Mouse (Mus musculus) lung, embryonic 16.5 days (tissue): ENCODE measurements around the gene Spa17. TPM values are rescaled to one million over a fixed set of nuclear protein-coding genes. Genes with fewer than 3 reads are reported as not detected.

Experiments used
- ATAC-seq: fragments of 200-750 bp; cut with Nextera tagmentation; 2 replicates; pipeline ENCODE4 v1.8.0; 2017; ENCODE audit warnings: low read depth, mild to moderate bottlenecking, moderate library complexity
- H3K27ac ChIP-seq: fragments of 300-500 bp; sonication (generic); 2 replicates; pipeline ENCODE4 v1.5.1; 2014; ENCODE audit warnings: mild to moderate bottlenecking, control low read depth, low read length
- H3K27me3 ChIP-seq: fragments of 300-500 bp; sonication (generic); 2 replicates; pipeline ENCODE4 v1.6.1; 2014; ENCODE audit warnings: low read depth, low read length, mixed read lengths; ENCODE audit not compliant: control insufficient read depth, insufficient read depth
- H3K36me3 ChIP-seq: fragments of 300-500 bp; sonication (generic); 2 replicates; pipeline ENCODE4 v1.6.1; 2014; ENCODE audit warnings: low read length; ENCODE audit not compliant: control insufficient read depth, insufficient read depth
- H3K4me1 ChIP-seq: fragments of 300-500 bp; sonication (generic); replicated peaks from 2 replicates; pipeline ENCODE4 v1.6.1; 2014; ENCODE audit warnings: low read length, mixed read lengths; ENCODE audit not compliant: control insufficient read depth, insufficient read depth
- H3K4me2 ChIP-seq: fragments of 300-500 bp; sonication (generic); 2 replicates; pipeline ENCODE4 v1.6.1; 2014; ENCODE audit warnings: low read depth, low read length, control low read depth
- H3K4me3 ChIP-seq: fragments of 300-500 bp; sonication (generic); 2 replicates; pipeline ENCODE4 v1.5.1; 2014; ENCODE audit warnings: mild to moderate bottlenecking, low read length, control low read depth
- H3K9ac ChIP-seq: fragments of 300-500 bp; sonication (generic); 2 replicates; pipeline ENCODE4 v1.6.1; 2014; ENCODE audit warnings: low read length, control low read depth
- H3K9me3 ChIP-seq: fragments of 300-500 bp; sonication (generic); 2 replicates; pipeline ENCODE4 v1.6.1; 2016; ENCODE audit warnings: low read length; ENCODE audit not compliant: control insufficient read depth
- WGBS: fragments of 180-500 bp; shearing (Covaris S2); extraction: QIAGEN DNeasy Blood & Tissue Kit; methylation state at CpG from one replicate; pipeline ENCODE4 v1.1.7; 2014; 5-methylcytosine and 5-hydroxymethylcytosine counted together
- polyA plus RNA-seq: library from polyadenylated mRNA; unstranded; fragments of >200 nt; fragmentation: Nextera tagmentation; extraction: Ambion mirVana; gene quantifications from 2 replicates; pipeline ENCODE4 v1.2.1, GENCODE M21; 2015

Spa17 gene
- polyA plus RNA-seq, 1 experiment from 2014 or later, result 13.8 TPM

- H3K36me3 ChIP-seq, result no peaks in the 10 kb centered on the region
- 49% methylated on average over 7 of the region's 7 CpGs for WGBS
- H3K4me2 ChIP-seq, result no peak overlapping the region
- peak; percentile 36; the same call in 1 of the 2 replicates for ATAC-seq
- no peak overlapping the region for H3K9ac ChIP-seq
- no peak overlapping the region for H3K4me3 ChIP-seq
- H3K9me3 ChIP-seq, result no peaks in the 10 kb centered on the region
- H3K27ac ChIP-seq, result no peak overlapping the region
- peaks cover 3% of the 10 kb centered on the region; the same call in 1 of the 2 replicates for H3K4me1 ChIP-seq
- no peaks in the 10 kb centered on the region for H3K27me3 ChIP-seq
Measured at GRCm38 (mm10) chr9:37625641-37626040, 12.1 kb upstream of the Spa17 start.

GRCm38 (mm10) chr9:37625129-37625528, 11.6 kb upstream of the Spa17 start:
- 78% methylated on average over 3 of the region's 3 CpGs for WGBS
- H3K27ac ChIP-seq, result no peak overlapping the region

GRCm38 (mm10) chr9:37624502-37624901, 11.0 kb upstream of the Spa17 start:
- no peak overlapping the region for H3K9ac ChIP-seq
- WGBS, result 77% methylated on average over 1 of the region's 1 CpGs
- no peak overlapping the region for H3K4me2 ChIP-seq
- H3K36me3 ChIP-seq, result no peaks in the 10 kb centered on the region
- no peak overlapping the region for H3K4me3 ChIP-seq
- H3K27me3 ChIP-seq, result no peaks in the 10 kb centered on the region
- ATAC-seq, result no peak
- H3K4me1 ChIP-seq, result peaks cover 3% of the 10 kb centered on the region; the same call in 1 of the 2 replicates
- H3K27ac ChIP-seq, result no peak overlapping the region
- H3K9me3 ChIP-seq, result no peaks in the 10 kb centered on the region

More at GRCm38 (mm10) chr9:37625129-37625528, 11.6 kb upstream of the Spa17 start:
- Histone ChIP-seq H3K27me3 (no peaks in the 10 kb centered on the region), H3K4me3 (no peak overlapping the region), H3K9ac (no peak overlapping the region), H3K9me3 (no peaks in the 10 kb centered on the region), H3K4me1 (peaks cover 3% of the 10 kb centered on the region; the same call in 1 of the 2 replicates), H3K4me2 (no peak overlapping the region), H3K36me3 (no peaks in the 10 kb centered on the region)
- ATAC-seq, result no peak

- no peak for ATAC-seq
- no peak overlapping the region for H3K9ac ChIP-seq
- H3K27me3 ChIP-seq, result no peaks in the 10 kb centered on the region
- no peak overlapping the region for H3K4me3 ChIP-seq
- H3K36me3 ChIP-seq, result no peaks in the 10 kb centered on the region
- no peaks in the 10 kb centered on the region for H3K9me3 ChIP-seq
- H3K4me1 ChIP-seq, result peaks cover 3% of the 10 kb centered on the region; the same call in 1 of the 2 replicates
- 53% methylated on average over 3 of the region's 3 CpGs for WGBS
- H3K4me2 ChIP-seq, result no peak overlapping the region
- no peak overlapping the region for H3K27ac ChIP-seq
Measured at GRCm38 (mm10) chr9:37623981-37624380, 10.5 kb upstream of the Spa17 start.

GRCm38 (mm10) chr9:37621290-37621689, 7.8 kb upstream of the Spa17 start:
- Histone ChIP-seq H3K4me2 (no peak overlapping the region), H3K4me1 (peaks cover 3% of the 10 kb centered on the region; the same call in 1 of the 2 replicates), H3K9me3 (no peaks in the 10 kb centered on the region), H3K27me3 (no peaks in the 10 kb centered on the region), H3K36me3 (no peaks in the 10 kb centered on the region), H3K4me3 (no peak overlapping the region), H3K27ac (no peak overlapping the region), H3K9ac (no peak overlapping the region)
- no peak for ATAC-seq
- WGBS, result 79% methylated on average over 6 of the region's 6 CpGs

GRCm38 (mm10) chr9:37616770-37617169, 3.2 kb upstream of the Spa17 start:
- WGBS, result 61% methylated on average over 2 of the region's 2 CpGs
- H3K4me2 ChIP-seq, result no peak overlapping the region
- no peaks in the 10 kb centered on the region for H3K27me3 ChIP-seq
- H3K9me3 ChIP-seq, result no peaks in the 10 kb centered on the region
- H3K4me3 ChIP-seq, result no peak overlapping the region
- H3K27ac ChIP-seq, result no peak overlapping the region
- no peaks in the 10 kb centered on the region for H3K36me3 ChIP-seq
- ATAC-seq, result no peak
- H3K4me1 ChIP-seq, result no peaks in the 10 kb centered on the region
- H3K9ac ChIP-seq, result no peak overlapping the region

- no peaks in the 10 kb centered on the region for H3K4me1 ChIP-seq
- H3K9ac ChIP-seq, result no peak overlapping the region
- WGBS, result 66% methylated on average over 5 of the region's 5 CpGs
- no peak overlapping the region for H3K27ac ChIP-seq
- H3K27me3 ChIP-seq, result no peaks in the 10 kb centered on the region
- no peak overlapping the region for H3K4me2 ChIP-seq
- H3K4me3 ChIP-seq, result no peak overlapping the region
- H3K9me3 ChIP-seq, result no peaks in the 10 kb centered on the region
- no peaks in the 10 kb centered on the region for H3K36me3 ChIP-seq
- no peak for ATAC-seq
Measured at GRCm38 (mm10) chr9:37615220-37615619, 1.7 kb upstream of the Spa17 start.

- Histone ChIP-seq H3K27me3 (no peaks in the 10 kb centered on the region), H3K9ac (peak overlapping the region; percentile 81; the same call in 1 of the 2 replicates), H3K4me2 (peak overlapping the region; percentile 68), H3K4me3 (peak overlapping the region; percentile 70), H3K4me1 (no peaks in the 10 kb centered on the region), H3K36me3 (no peaks in the 10 kb centered on the region), H3K27ac (no peak overlapping the region), H3K9me3 (no peaks in the 10 kb centered on the region)
- no peak for ATAC-seq
Measured at GRCm38 (mm10) chr9:37614316-37614715, 794 bp upstream of the Spa17 start.

GRCm38 (mm10) chr9:37613911-37614280, 374 bp upstream of the Spa17 start:
- peak overlapping the region; percentile 81 for H3K9ac ChIP-seq

GRCm38 (mm10) chr9:37609558-37609957, 4.0 kb downstream of the Spa17 start:
- Histone ChIP-seq H3K4me3 (no peak overlapping the region), H3K9ac (no peak overlapping the region), H3K4me1 (no peaks in the 10 kb centered on the region), H3K9me3 (no peaks in the 10 kb centered on the region), H3K27ac (no peak overlapping the region), H3K36me3 (no peaks in the 10 kb centered on the region), H3K4me2 (no peak overlapping the region), H3K27me3 (no peaks in the 10 kb centered on the region)
- ATAC-seq, result no peak
- 75% methylated on average over 4 of the region's 4 CpGs for WGBS

More at GRCm38 (mm10) chr9:37613911-37614280, 374 bp upstream of the Spa17 start:
- H3K36me3 ChIP-seq, result no peaks in the 10 kb centered on the region
- ATAC-seq, result no peak; the same call in 1 of the 2 replicates
- no peaks in the 10 kb centered on the region for H3K4me1 ChIP-seq
- peak overlapping the region; percentile 68 for H3K4me2 ChIP-seq
- WGBS, result 22% methylated on average over 6 of the region's 6 CpGs
- H3K27me3 ChIP-seq, result no peaks in the 10 kb centered on the region
- peak overlapping the region; percentile 69; the same call in 1 of the 2 replicates for H3K27ac ChIP-seq
- H3K9me3 ChIP-seq, result no peaks in the 10 kb centered on the region
- peak overlapping the region; percentile 70 for H3K4me3 ChIP-seq
